Mouse (Mus musculus): ENCODE measurements around the gene Cyp27b1.

The Cyp27b1 gene

GRCm38 (mm10) chr10:127047954-127048353 is at the start of gene Cyp27b1:
Gene Cyp27b1 (plus strand): TSS chr10:127048250.
- DNase-seq (ENCODE audit: low spot score in 2 of 2): no peak

GRCm38 (mm10) chr10:127000529-127000928 is 47.5 kb upstream of the Cyp27b1 start, which contains the start of gene Avil:
Gene Avil (plus strand): TSS chr10:127000709.
- no peak for DNase-seq (ENCODE audit: low spot score in 2 of 2)

- no peak for DNase-seq (ENCODE audit: low spot score in 2 of 2)
These were observed 46.8 kb upstream of the Cyp27b1 start for GRCm38 (mm10) chr10:127001297-127001696.

GRCm38 (mm10) chr10:127002056-127002455 is 46.0 kb upstream of the Cyp27b1 start:
- DNase-seq (ENCODE audit: low spot score in 2 of 2): no peak

GRCm38 (mm10) chr10:127002765-127003164 is 45.3 kb upstream of the Cyp27b1 start:
- no peak for DNase-seq (ENCODE audit: low spot score in 2 of 2)

GRCm38 (mm10) chr10:127003334-127003733 is 44.7 kb upstream of the Cyp27b1 start:
- DNase-seq (ENCODE audit: low spot score in 2 of 2): no peak

GRCm38 (mm10) chr10:127003806-127004205 is 44.2 kb upstream of the Cyp27b1 start:
- no peak for DNase-seq (ENCODE audit: low spot score in 2 of 2)

- no peak for DNase-seq (ENCODE audit: low spot score in 2 of 2)
These were observed 31.6 kb upstream of the Cyp27b1 start for GRCm38 (mm10) chr10:127016488-127016887.

GRCm38 (mm10) chr10:127017071-127017470 is 31.0 kb upstream of the Cyp27b1 start:
- DNase-seq (ENCODE audit: low spot score in 2 of 2): no peak

- no peak for DNase-seq (ENCODE audit: low spot score in 2 of 2)
These were observed 29.6 kb upstream of the Cyp27b1 start for GRCm38 (mm10) chr10:127018422-127018821.

GRCm38 (mm10) chr10:127030336-127031296 is 17.4 kb upstream of the Cyp27b1 start, which contains the start of gene Tsfm:
Gene Tsfm (minus strand): TSS chr10:127030840.
- peak; percentile 91 to 95 for DNase-seq (ENCODE audit: low spot score in 2 of 2)

GRCm38 (mm10) chr10:127033301-127033741 is 14.7 kb upstream of the Cyp27b1 start:
- DNase-seq (ENCODE audit: low spot score in 2 of 2): no peak

- no peak for DNase-seq (ENCODE audit: low spot score in 2 of 2)
These were observed 11.8 kb upstream of the Cyp27b1 start for GRCm38 (mm10) chr10:127036273-127036672.

GRCm38 (mm10) chr10:127037641-127038040 is 10.4 kb upstream of the Cyp27b1 start:
- no peak for DNase-seq (ENCODE audit: low spot score in 2 of 2)

- DNase-seq (ENCODE audit: low spot score in 2 of 2): no peak
These were observed 7.4 kb upstream of the Cyp27b1 start for GRCm38 (mm10) chr10:127040569-127041214.

- DNase-seq (ENCODE audit: low spot score in 2 of 2): peak in 1 of 2 experiments; percentile 38
These were observed 6.7 kb upstream of the Cyp27b1 start, which contains the start of the genes Mettl1 and Eef1akmt3 for GRCm38 (mm10) chr10:127041274-127041766. Gene Mettl1 (plus strand): TSS chr10:127041414. Gene Eef1akmt3 (minus strand): TSS chr10:127041513.

- DNase-seq (ENCODE audit: low spot score in 2 of 2): peak; percentile 81 to 92
These were observed 6.2 kb upstream of the Cyp27b1 start for GRCm38 (mm10) chr10:127041774-127042338.

- no peak for DNase-seq (ENCODE audit: low spot score in 2 of 2)
These were observed 5.5 kb upstream of the Cyp27b1 start for GRCm38 (mm10) chr10:127042468-127043115.

GRCm38 (mm10) chr10:127043187-127043586 is 4.9 kb upstream of the Cyp27b1 start:
- DNase-seq (ENCODE audit: low spot score in 2 of 2): no peak

- DNase-seq (ENCODE audit: low spot score in 2 of 2): no peak
These were observed 751 bp downstream of the Cyp27b1 start for GRCm38 (mm10) chr10:127048608-127049394.

All from cerebellum, postnatal 4 days (tissue).